Mouse (Mus musculus) stomach, postnatal 0 days (tissue): ENCODE results near the gene Bckdk. TPM values are rescaled to one million over a fixed set of nuclear protein-coding genes. Genes with fewer than 3 reads are reported as not detected.

Experiments used
- ATAC-seq: fragments of 200-750 bp; cut with Nextera tagmentation; 2 replicates; pipeline ENCODE4 v1.8.0; 2017; ENCODE audit not compliant: low FRiP score, low TSS enrichment
- DNase-seq: peaks from one replicate; pipeline ENCODE4 v3.0.0-alpha.2; 2016; ENCODE audit warnings: low spot score
- H3K27ac ChIP-seq: fragments of 300-500 bp; sonication (generic); replicated peaks from 2 replicates; pipeline ENCODE4 v1.5.1; 2014; ENCODE audit warnings: mild to moderate bottlenecking, control low read depth
- H3K27me3 ChIP-seq: fragments of 300-500 bp; sonication (generic); 2 replicates; pipeline ENCODE4 v1.6.1; 2014; ENCODE audit warnings: low read length; ENCODE audit not compliant: control insufficient read depth, insufficient read depth
- H3K36me3 ChIP-seq: fragments of 300-500 bp; sonication (generic); 2 replicates; pipeline ENCODE4 v1.6.1; 2014; ENCODE audit warnings: low read length, mixed read lengths; ENCODE audit not compliant: control insufficient read depth, insufficient read depth
- H3K4me1 ChIP-seq: fragments of 300-500 bp; sonication (generic); replicated peaks from 2 replicates; pipeline ENCODE4 v1.6.1; 2014; ENCODE audit warnings: antibody characterized with exemption; ENCODE audit not compliant: control insufficient read depth, insufficient read depth
- H3K4me2 ChIP-seq: fragments of 300-500 bp; sonication (generic); replicated peaks from 2 replicates; pipeline ENCODE4 v1.6.1; 2014; ENCODE audit warnings: low read depth, mild to moderate bottlenecking, control low read depth, moderate library complexity
- H3K4me3 ChIP-seq: fragments of 300-500 bp; sonication (generic); 2 replicates; pipeline ENCODE4 v1.5.1; 2014; ENCODE audit warnings: low read depth, low read length, control low read depth
- H3K9ac ChIP-seq: fragments of 300-500 bp; sonication (generic); 2 replicates; pipeline ENCODE4 v1.6.1; 2014; ENCODE audit warnings: mild to moderate bottlenecking, low read length, control low read depth, mixed read lengths
- H3K9me3 ChIP-seq: fragments of 300-500 bp; sonication (generic); 2 replicates; pipeline ENCODE4 v1.6.1; 2016; ENCODE audit warnings: low read length; ENCODE audit not compliant: control insufficient read depth
- CTCF ChIP-seq: IDR thresholded peaks from 2 replicates; pipeline ENCODE4 v1.5.1; 2016; ENCODE audit warnings: antibody characterized with exemption, low read depth, mild to moderate bottlenecking, moderate library complexity
- EP300 ChIP-seq: optimal IDR thresholded peaks from 2 replicates; pipeline ENCODE3; 2016; ENCODE audit warnings: antibody characterized with exemption
- WGBS: fragments of 180-500 bp; shearing (Covaris S2); extraction: QIAGEN DNeasy Blood & Tissue Kit; methylation state at CpG from one replicate; pipeline ENCODE4 v1.1.7; 2014; 5-methylcytosine and 5-hydroxymethylcytosine counted together
- polyA plus RNA-seq: library from polyadenylated mRNA; unstranded; fragments of >200 nt; fragmentation: Nextera tagmentation; extraction: Ambion mirVana; gene quantifications from 2 replicates; pipeline ENCODE4 v1.2.1, GENCODE M21; 2015

Gene Bckdk
- polyA plus RNA-seq, 1 experiment from 2014 or later: 102 TPM

GRCm38 (mm10) chr7:127922451-127923275, 18.8 kb downstream of the Bckdk start:
- ATAC-seq (peak; percentile 35), DNase-seq (no peak)
- no peaks in the 10 kb centered on the region for H3K4me1 ChIP-seq
- peaks cover 3% of the 10 kb centered on the region; the same call in 1 of the 2 replicates for H3K36me3 ChIP-seq
- H3K27me3 ChIP-seq: no peaks in the 10 kb centered on the region
- H3K9ac ChIP-seq: no peak overlapping the region
- TF ChIP-seq EP300 (no peak), CTCF (no peak)
- no peaks in the 10 kb centered on the region for H3K9me3 ChIP-seq
- H3K4me3 ChIP-seq: no peak overlapping the region
- 53% methylated on average over 6 of the region's 6 CpGs for WGBS
- H3K4me2 ChIP-seq: no peak overlapping the region
- peak overlapping the region; percentile 66 for H3K27ac ChIP-seq

- DNase-seq (no peak), ATAC-seq (no peak)
- Histone ChIP-seq H3K4me3 (no peak overlapping the region), H3K36me3 (peaks cover 3% of the 10 kb centered on the region; the same call in 1 of the 2 replicates), H3K9me3 (no peaks in the 10 kb centered on the region), H3K4me1 (no peaks in the 10 kb centered on the region), H3K9ac (no peak overlapping the region), H3K27ac (peak overlapping the region; percentile 66), H3K4me2 (no peak overlapping the region), H3K27me3 (no peaks in the 10 kb centered on the region)
- TF ChIP-seq EP300 (no peak), CTCF (no peak)
- WGBS: 66% methylated on average over 5 of the region's 5 CpGs
These were observed 19.8 kb downstream of the Bckdk start for GRCm38 (mm10) chr7:127923714-127924113.

- ATAC-seq (peak; percentile 75), DNase-seq (peak; percentile 94)
- 54% methylated on average over 5 of the region's 5 CpGs for WGBS
- Histone ChIP-seq H3K27me3 (no peaks in the 10 kb centered on the region), H3K4me3 (no peak overlapping the region), H3K4me1 (no peaks in the 10 kb centered on the region), H3K9ac (no peak overlapping the region), H3K9me3 (no peaks in the 10 kb centered on the region), H3K27ac (peak overlapping the region; percentile 95), H3K36me3 (peaks cover 3% of the 10 kb centered on the region; the same call in 1 of the 2 replicates), H3K4me2 (0 out of 2 replicates have a peak overlapping the region, but pooled peaks have one; percentile 8)
- no peak for TF ChIP-seq EP300
- TF ChIP-seq CTCF: peak; percentile 9; the same call in 1 of the 2 replicates
These were observed 21.4 kb downstream of the Bckdk start for GRCm38 (mm10) chr7:127925252-127925651.

- Histone ChIP-seq H3K9me3 (no peaks in the 10 kb centered on the region), H3K4me2 (no peak overlapping the region), H3K27ac (peak overlapping the region; percentile 95), H3K36me3 (peaks cover 3% of the 10 kb centered on the region; the same call in 1 of the 2 replicates), H3K27me3 (no peaks in the 10 kb centered on the region), H3K4me1 (no peaks in the 10 kb centered on the region; the same call in 1 of the 2 replicates), H3K9ac (0 out of 2 replicates have a peak overlapping the region, but pooled peaks have one; percentile 38), H3K4me3 (no peak overlapping the region)
- WGBS: 70% methylated on average over 8 of the region's 8 CpGs
- DNase-seq (no peak), ATAC-seq (no peak)
- TF ChIP-seq EP300 (no peak), CTCF (no peak)
These were observed 22.2 kb downstream of the Bckdk start for GRCm38 (mm10) chr7:127926066-127926465.

- no peak for ATAC-seq
- WGBS: 69% methylated on average over 9 of the region's 11 CpGs
These were observed 23.0 kb downstream of the Bckdk start for GRCm38 (mm10) chr7:127926846-127927245.

More at GRCm38 (mm10) chr7:127926846-127927245, 23.0 kb downstream of the Bckdk start:
- no peak for DNase-seq
- Histone ChIP-seq H3K27me3 (no peaks in the 10 kb centered on the region), H3K27ac (peak overlapping the region; percentile 95), H3K9me3 (no peaks in the 10 kb centered on the region), H3K4me2 (no peak overlapping the region; the same call in 1 of the 2 replicates), H3K9ac (0 out of 2 replicates have a peak overlapping the region, but pooled peaks have one; percentile 1), H3K36me3 (peaks cover 3% of the 10 kb centered on the region; the same call in 1 of the 2 replicates), H3K4me1 (peaks cover 2% of the 10 kb centered on the region; the same call in 1 of the 2 replicates), H3K4me3 (no peak overlapping the region)
- no peak for TF ChIP-seq EP300
- TF ChIP-seq CTCF: no peak
